13 mouse cellular contexts compared by ENCODE assay signal in genomic region chr1:39251679-39252078, GRCm38 (mm10). TPM values are rescaled to one million over a fixed set of nuclear protein-coding genes. Genes with fewer than 3 reads are reported as not detected.
A peak's percentile ranks its signal among the peaks of the same experiment; 100 is the strongest.
DNase-seq lines count a peak whose midpoint lies in the region; ATAC-seq and TF ChIP-seq lines count a peak whose summit lies in the region.
"Had no signal": no experiment of that assay in that cellular context is flagged by ENCODE, and none has a peak within 500 bp of the region (broad histone marks: within the 10 kb centered on the region; RNA-seq: fewer than 3 reads in every experiment).

No protein-coding gene starts in this region.

- no peaks in the 10 kb centered on the region for H3K27me3 ChIP-seq in forebrain, embryonic 11.5 days (ENCODE audit: control insufficient read depth, insufficient read depth, low read length)
- H3K27me3 ChIP-seq in forebrain, embryonic 10.5 days (ENCODE audit: poor library complexity, severe bottlenecking) = no peaks in the 10 kb centered on the region
- H3K27me3 ChIP-seq: neural tube, embryonic 12.5 days had no signal

- H3K9ac ChIP-seq in forebrain, embryonic 11.5 days (ENCODE audit: low read length) = no peak overlapping the region
- H3K9ac ChIP-seq: neural tube, embryonic 12.5 days had no signal

- no peaks in the 10 kb centered on the region for H3K36me3 ChIP-seq in forebrain, embryonic 11.5 days (ENCODE audit: control insufficient read depth, insufficient read depth, low read length)
- no peaks in the 10 kb centered on the region for H3K36me3 ChIP-seq in forebrain, embryonic 10.5 days (replicated peaks)
- H3K36me3 ChIP-seq: neural tube, embryonic 12.5 days had no signal

- peak; percentile 63; the same call in 1 of the 2 replicates for ATAC-seq in forebrain, embryonic 11.5 days (replicated peaks; ENCODE audit: low FRiP score)

- peaks cover 2% of the 10 kb centered on the region; the same call in 1 of the 2 replicates for H3K4me1 ChIP-seq in forebrain, embryonic 11.5 days (replicated peaks; ENCODE audit: control insufficient read depth, insufficient read depth, low read length)
- peaks cover 14% of the 10 kb centered on the region for H3K4me1 ChIP-seq in forebrain, embryonic 10.5 days
- H3K4me1 ChIP-seq: neural tube, embryonic 12.5 days had no signal

- peak; percentile 75 for DNase-seq in forebrain, embryonic 11.5 days (ENCODE audit: low spot score)
- no peak for DNase-seq in forebrain, embryonic 10.5 days (ENCODE audit: extremely low spot score, low spot score)
- DNase-seq in brain, embryonic 14.5 days (ENCODE audit: low read depth) = peak; percentile 94
- DNase-seq in layer of hippocampus, adult 8-10 months (ENCODE audit: low spot score in 2 of 2) = peak; percentile 72 to 75
- DNase-seq in left cerebral cortex, postnatal 4 days = peak; percentile 23
- no peak for DNase-seq in spleen, adult 12 weeks (ENCODE audit: low spot score)
- DNase-seq in ovary, adult 18-20 months (ENCODE audit: low spot score) = no peak
- DNase-seq in gastrocnemius, adult 18-20 months (ENCODE audit: low spot score) = no peak
- DNase-seq: adrenal gland, adult 8-10 months; cerebellum, adult 11-12 months had no signal

- no peak overlapping the region for H3K4me3 ChIP-seq in forebrain, embryonic 11.5 days (ENCODE audit: low read depth, low read length)
- no peak overlapping the region for H3K4me3 ChIP-seq in forebrain, embryonic 10.5 days
- H3K4me3 ChIP-seq: erythroblast, embryonic 14.5 days; megakaryocyte, embryonic 14.5 days; neural tube, embryonic 12.5 days had no signal

- TF ChIP-seq CTCF in brain, embryonic 14.5 days (IDR thresholded peaks at IDR 0.05; ENCODE audit: borderline replicate concordance, extremely low read depth, insufficient read depth, insufficient read length) = no peak

- no peak for TF ChIP-seq POLR2A in brain, embryonic 14.5 days (IDR thresholded peaks at IDR 0.05; ENCODE audit: borderline replicate concordance, extremely low read depth, insufficient read depth, insufficient read length, poor library complexity, severe bottlenecking)

- intact Hi-C loops in left cerebral cortex, postnatal 4 days (cut with DNase I) = no loop called here

- no peak overlapping the region for H3K4me2 ChIP-seq in forebrain, embryonic 11.5 days (ENCODE audit: low read depth, low read length, severe bottlenecking)
- H3K4me2 ChIP-seq: neural tube, embryonic 12.5 days had no signal

- 23% methylated on average over 7 of the region's 7 CpGs for WGBS in forebrain, embryonic 11.5 days
- whole genome bisulfite sequencing in forebrain, embryonic 10.5 days = 27% methylated on average over 7 of the region's 7 CpGs

- H3K9me3 ChIP-seq in forebrain, embryonic 11.5 days (ENCODE audit: control insufficient read depth, low read length) = no peaks in the 10 kb centered on the region
- no peaks in the 10 kb centered on the region for H3K9me3 ChIP-seq in forebrain, embryonic 10.5 days
- H3K9me3 ChIP-seq: megakaryocyte, embryonic 14.5 days; neural tube, embryonic 12.5 days had no signal

- H3K27ac ChIP-seq in forebrain, embryonic 11.5 days (ENCODE audit: low read depth, low read length) = no peak overlapping the region
- no peak overlapping the region for H3K27ac ChIP-seq in forebrain, embryonic 10.5 days
- H3K27ac ChIP-seq: neural tube, embryonic 12.5 days had no signal

RNA-seq across cellular contexts. Expression of gene Npas2, which starts 58.1 kb away (rescaled TPM):
- 0.07 TPM in 1 of 2 replicates, not detected in the other for polyA plus RNA-seq in forebrain, embryonic 11.5 days (2014; fragmentation: Nextera tagmentation; extraction: Ambion mirVana)
- polyA plus RNA-seq in forebrain, embryonic 10.5 days (2016; fragmentation: Nextera tagmentation; extraction: Ambion mirVana) = 0.04 TPM in 1 of 2 replicates, not detected in the other
- 0.44 and 0.77 TPM in 2 replicates for polyA plus RNA-seq in brain, embryonic 14.5 days (2012; rRNA removed)
- 10 to 100 TPM; 31.9 to 34.3 (median 33.1) TPM for total RNA-seq in layer of hippocampus, adult 8-10 months (2022)
- 10 to 100 TPM; 36.5 to 38.2 TPM for total RNA-seq in left cerebral cortex, postnatal 4 days (2021)
- 1 to 10 TPM; 1.8 to 3.2 TPM for total RNA-seq in gastrocnemius, adult 18-20 months (2021)
- polyA plus RNA-seq: erythroblast, embryonic 14.5 days had no signal

Comparison
In these comparisons a context has a peak if more than half of its experiments do, and no peak if none do; other contexts are left out.
1. DNase-seq: peak in forebrain, embryonic 11.5 days (single experiment), brain, embryonic 14.5 days (single experiment), layer of hippocampus, adult 8-10 months (2 of 2) and left cerebral cortex, postnatal 4 days (single experiment); none in forebrain, embryonic 10.5 days (single experiment), spleen, adult 12 weeks (single experiment), ovary, adult 18-20 months (single experiment) and gastrocnemius, adult 18-20 months (single experiment).
2. RNA of gene Npas2, which starts 58.1 kb away (total RNA-seq): 36.5 to 38.2 TPM in left cerebral cortex, postnatal 4 days and 31.9 to 34.3 TPM in layer of hippocampus, adult 8-10 months; 1.8 to 3.2 TPM in gastrocnemius, adult 18-20 months; every median in the first group is over 4 times any median in the second.